In the genomic region with DNA sequence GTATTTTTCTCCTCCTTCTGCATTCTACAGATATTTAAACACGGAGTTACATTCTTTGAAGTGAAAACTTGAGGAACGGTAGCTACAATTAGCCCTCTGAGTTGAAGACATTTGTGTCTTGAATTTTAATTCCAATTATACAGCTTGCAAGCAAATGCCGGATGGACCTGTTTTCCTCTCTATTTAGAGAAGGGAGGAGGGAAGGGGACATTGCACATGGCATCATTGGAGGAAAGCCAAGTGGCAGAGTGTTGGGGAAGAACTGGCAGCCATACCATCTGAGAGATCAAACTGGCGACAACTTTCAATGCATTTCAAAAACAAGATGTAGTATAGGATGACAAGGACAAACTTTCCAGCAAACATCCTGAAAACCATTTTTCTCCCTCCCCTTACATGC, we compare ENCODE assay signal across 14 mouse cellular contexts.
A peak's percentile ranks its signal among the peaks of the same experiment; 100 is the strongest.
DNase-seq lines count a peak whose midpoint lies in the region; ATAC-seq and TF ChIP-seq lines count a peak whose summit lies in the region.
"Had no signal": no experiment of that assay in that cellular context is flagged by ENCODE, and none has a peak within 500 bp of the region (broad histone marks: within the 10 kb centered on the region; RNA-seq: fewer than 3 reads in every experiment).

No protein-coding gene starts in this region.

- WGBS in lung, embryonic 15.5 days, result 63% methylated on average over 4 of the region's 4 CpGs
- 80% methylated on average over 4 of the region's 4 CpGs for WGBS in kidney, embryonic 16.5 days

- no peaks in the 10 kb centered on the region for H3K4me1 ChIP-seq in lung, embryonic 15.5 days
- no peaks in the 10 kb centered on the region for H3K4me1 ChIP-seq in kidney, embryonic 16.5 days (ENCODE audit: insufficient read depth, low read length)
- H3K4me1 ChIP-seq: embryonic facial prominence, embryonic 13.5 days had no signal

- peak overlapping the region; percentile 33; the same call in 1 of the 2 replicates for H3K27ac ChIP-seq in lung, embryonic 15.5 days
- peak overlapping the region; percentile 60 for H3K27ac ChIP-seq in layer of hippocampus, adult 2 months
- no peak overlapping the region for H3K27ac ChIP-seq in kidney, embryonic 16.5 days (ENCODE audit: low read length)
- H3K27ac ChIP-seq: embryonic facial prominence, embryonic 13.5 days had no signal

- no peak for TF ChIP-seq CTCF in layer of hippocampus, adult 2 months (conservative IDR thresholded peaks at IDR 0.05)

- H3K36me3 ChIP-seq in lung, embryonic 15.5 days, result no peaks in the 10 kb centered on the region
- no peaks in the 10 kb centered on the region for H3K36me3 ChIP-seq in kidney, embryonic 16.5 days (ENCODE audit: insufficient read depth, low read length)
- H3K36me3 ChIP-seq: embryonic facial prominence, embryonic 13.5 days had no signal

- DNase-seq in lung, postnatal 10 days, result no peak
- DNase-seq in cerebellum, adult 9-11 months, result peak; percentile 60
- DNase-seq in layer of hippocampus, adult 2 months (ENCODE audit: low spot score in 2 of 2), result peak; percentile 64 to 65
- DNase-seq in right cerebral cortex, adult 2 months (ENCODE audit: low spot score in 2 of 2), result peak; percentile 18 to 31
- DNase-seq in T-cell, adult 2 months (ENCODE audit: low spot score), result no peak
- DNase-seq in spleen, adult 12 weeks (ENCODE audit: low spot score), result no peak
- DNase-seq: gastrocnemius, postnatal 36 days; heart, postnatal 4 days; kidney, postnatal 25 days; thymus, adult 2 months had no signal

- no peak for ATAC-seq in lung, embryonic 15.5 days (ENCODE audit: borderline replicate concordance, extremely low read depth, low FRiP score, low TSS enrichment)
- ATAC-seq in kidney, embryonic 16.5 days (ENCODE audit: low FRiP score, low TSS enrichment), result no peak

- no peak overlapping the region for H3K4me2 ChIP-seq in lung, embryonic 15.5 days
- H3K4me2 ChIP-seq in kidney, embryonic 16.5 days (replicated peaks; ENCODE audit: low read depth, low read length), result no peak overlapping the region
- H3K4me2 ChIP-seq: embryonic facial prominence, embryonic 13.5 days; liver, embryonic 11.5 days had no signal

- no peaks in the 10 kb centered on the region for H3K9me3 ChIP-seq in lung, embryonic 15.5 days
- H3K9me3 ChIP-seq in kidney, embryonic 16.5 days (ENCODE audit: low read length), result no peaks in the 10 kb centered on the region
- H3K9me3 ChIP-seq: embryonic facial prominence, embryonic 13.5 days had no signal

- H3K4me3 ChIP-seq in lung, embryonic 15.5 days, result no peak overlapping the region
- peak overlapping the region; percentile 17; the same call in 1 of the 2 replicates for H3K4me3 ChIP-seq in layer of hippocampus, adult 2 months
- no peak overlapping the region for H3K4me3 ChIP-seq in kidney, embryonic 16.5 days (ENCODE audit: low read length)
- H3K4me3 ChIP-seq: embryonic facial prominence, embryonic 13.5 days had no signal

- H3K27me3 ChIP-seq in lung, embryonic 15.5 days, result no peaks in the 10 kb centered on the region
- no peaks in the 10 kb centered on the region for H3K27me3 ChIP-seq in kidney, embryonic 16.5 days (ENCODE audit: insufficient read depth, low read length)
- H3K27me3 ChIP-seq: embryonic facial prominence, embryonic 13.5 days had no signal

- no peak overlapping the region for H3K9ac ChIP-seq in lung, embryonic 15.5 days
- H3K9ac ChIP-seq in kidney, embryonic 16.5 days (replicated peaks; ENCODE audit: low read length), result no peak overlapping the region
- H3K9ac ChIP-seq: embryonic facial prominence, embryonic 13.5 days had no signal

Comparison
In these comparisons a context has a peak if more than half of its experiments do, and no peak if none do; other contexts are left out.
1. DNase-seq: peak in cerebellum, adult 9-11 months (single experiment), layer of hippocampus, adult 2 months (2 of 2) and right cerebral cortex, adult 2 months (2 of 2); none in lung, postnatal 10 days (single experiment), T-cell, adult 2 months (single experiment) and spleen, adult 12 weeks (single experiment).